Mouse (Mus musculus): ENCODE results near the gene Ccdc62. TPM values are rescaled to one million over a fixed set of nuclear protein-coding genes. Genes with fewer than 3 reads are reported as not detected.

Gene Ccdc62
- total RNA-seq (2021), result 1 to 10 TPM; 1.9 to 4.8 TPM

- intact Hi-C loops (cut with DNase I), result no loop called here
- peak; percentile 96 for DNase-seq
These were observed at the start of gene Ccdc62 for GRCm38 (mm10) chr5:123930508-123930989. Gene Ccdc62, plus strand, starts transcription at chr5:123930679.

GRCm38 (mm10) chr5:123880778-123881177 lies 49.7 kb upstream of the Ccdc62 start:
- DNase-seq, result no peak
- intact Hi-C loops (cut with DNase I), result no loop called here

- DNase-seq, result no peak
- intact Hi-C loops (cut with DNase I), result no loop called here
These were observed 46.6 kb upstream of the Ccdc62 start for GRCm38 (mm10) chr5:123883891-123884290.

- DNase-seq, result no peak
These were observed 46.1 kb upstream of the Ccdc62 start for GRCm38 (mm10) chr5:123884332-123884731.

GRCm38 (mm10) chr5:123886365-123886764 lies 44.1 kb upstream of the Ccdc62 start:
- intact Hi-C loops (cut with DNase I), result no loop called here
- no peak for DNase-seq

More at GRCm38 (mm10) chr5:123884332-123884731, 46.1 kb upstream of the Ccdc62 start:
- intact Hi-C loops (cut with DNase I), result no loop called here

GRCm38 (mm10) chr5:123890312-123890711 lies 40.2 kb upstream of the Ccdc62 start:
- DNase-seq, result no peak
- intact Hi-C loops (cut with DNase I), result no loop called here

- DNase-seq, result no peak
- intact Hi-C loops (cut with DNase I), result no loop called here
These were observed 39.5 kb upstream of the Ccdc62 start for GRCm38 (mm10) chr5:123890987-123891386.

- intact Hi-C loops (cut with DNase I), result no loop called here
- no peak for DNase-seq
These were observed 38.8 kb upstream of the Ccdc62 start for GRCm38 (mm10) chr5:123891669-123892068.

GRCm38 (mm10) chr5:123893520-123893919 lies 37.0 kb upstream of the Ccdc62 start:
- DNase-seq, result no peak
- intact Hi-C loops (cut with DNase I), result no loop called here

- intact Hi-C loops (cut with DNase I), result no loop called here
- DNase-seq, result no peak
These were observed 34.1 kb upstream of the Ccdc62 start for GRCm38 (mm10) chr5:123896395-123896794.

GRCm38 (mm10) chr5:123897352-123897751 lies 33.1 kb upstream of the Ccdc62 start:
- no peak for DNase-seq
- intact Hi-C loops (cut with DNase I), result no loop called here

GRCm38 (mm10) chr5:123904059-123904672 lies 26.3 kb upstream of the Ccdc62 start:
- DNase-seq, result no peak
- intact Hi-C loops (cut with DNase I), result loop anchor here (10.0 kb wide), 1 partner anchor 79 kb away; no protein-coding TSS in a partner anchor

GRCm38 (mm10) chr5:123906146-123906975 lies 24.1 kb upstream of the Ccdc62 start:
- DNase-seq, result no peak
- intact Hi-C loops (cut with DNase I), result loop anchor here (2.0 to 10.0 kb wide), 2 partner anchors 82 to 158 kb away; partner anchors contain the start of genes Kntc1 and Rsrc2

GRCm38 (mm10) chr5:123906976-123907630 lies 23.4 kb upstream of the Ccdc62 start, which contains the start of gene Denr:
Gene Denr, plus strand, starts transcription at chr5:123907175.
- intact Hi-C loops (cut with DNase I), result loop anchor here (2.0 to 10.0 kb wide), 2 partner anchors 82 to 158 kb away; partner anchors contain the start of genes Kntc1 and Rsrc2
- DNase-seq, result peak; percentile 100

GRCm38 (mm10) chr5:123907631-123907977 lies 22.9 kb upstream of the Ccdc62 start:
- intact Hi-C loops (cut with DNase I), result loop anchor here (2.0 to 10.0 kb wide), 2 partner anchors 83 to 159 kb away; partner anchors contain the start of genes Kntc1 and Rsrc2
- no peak for DNase-seq

- intact Hi-C loops (cut with DNase I), result no loop called here
- no peak for DNase-seq
These were observed 15.6 kb upstream of the Ccdc62 start for GRCm38 (mm10) chr5:123914852-123915251.

GRCm38 (mm10) chr5:123922112-123922511 lies 8.4 kb upstream of the Ccdc62 start:
- DNase-seq, result no peak
- intact Hi-C loops (cut with DNase I), result loop anchor here (10.0 kb wide), 1 partner anchor 287 kb away; no protein-coding TSS in a partner anchor

GRCm38 (mm10) chr5:123927118-123927517 lies 3.4 kb upstream of the Ccdc62 start, which contains the start of gene Gm43518:
Gene Gm43518, plus strand, starts transcription at chr5:123927418.
- DNase-seq, result no peak
- intact Hi-C loops (cut with DNase I), result loop anchor here (10.0 kb wide), 1 partner anchor 292 kb away; no protein-coding TSS in a partner anchor

- intact Hi-C loops (cut with DNase I), result no loop called here
- no peak for DNase-seq
These were observed 652 bp downstream of the Ccdc62 start for GRCm38 (mm10) chr5:123931131-123931530.

- intact Hi-C loops (cut with DNase I), result no loop called here
- DNase-seq, result no peak
These were observed 2.4 kb downstream of the Ccdc62 start for GRCm38 (mm10) chr5:123932927-123933326.

GRCm38 (mm10) chr5:123933556-123933955 lies 3.1 kb downstream of the Ccdc62 start:
- intact Hi-C loops (cut with DNase I), result no loop called here
- no peak for DNase-seq
